Mouse (Mus musculus) lung, adult 2 months (tissue): Measurements from ENCODE around the gene Ccdc173.

ENCODE experiments used
- CTCF ChIP-seq: fragments of 200-500 bp; IDR thresholded peaks from 2 replicates; pipeline ENCODE4 v1.5.1; 2011; ENCODE audit warnings: mild to moderate bottlenecking, low read length, control low read depth; ENCODE audit not compliant: insufficient read depth
- POLR2A ChIP-seq: fragments of 200-500 bp; IDR thresholded peaks from 2 replicates; pipeline ENCODE4 v1.6.1; 2011; ENCODE audit warnings: low read depth, mild to moderate bottlenecking, control low read depth, low read length, borderline replicate concordance; ENCODE audit errors: extremely low read depth

DNA sequence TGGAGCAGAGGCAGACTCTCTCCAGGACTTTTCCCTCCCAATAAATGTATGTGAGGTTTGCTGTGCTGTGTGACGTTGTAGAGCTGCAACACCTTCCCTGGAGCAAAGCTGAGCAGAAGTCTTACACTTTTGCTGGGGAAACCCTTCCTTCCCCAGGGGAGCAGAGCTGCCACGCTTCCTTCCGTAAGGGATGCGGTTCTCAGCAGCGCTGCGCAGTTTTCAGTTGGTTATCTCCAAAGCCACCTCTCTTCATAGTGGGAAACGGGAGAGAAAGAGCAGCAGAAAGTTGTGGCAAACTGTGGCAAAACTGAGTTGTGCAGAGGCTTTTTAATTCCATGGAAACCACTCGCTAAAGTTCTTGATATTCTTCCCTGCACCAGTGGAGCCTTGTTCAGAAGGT is 14.4 kb upstream of the Ccdc173 start:
- TF ChIP-seq CTCF: no peak
- TF ChIP-seq POLR2A: no peak
